Mouse (Mus musculus): ENCODE results near the gene Axdnd1. TPM values are rescaled to one million over a fixed set of nuclear protein-coding genes. Genes with fewer than 3 reads are reported as not detected.
"Not testable (repeated sequence)": the region's sequence is repeated elsewhere in the genome, so short reads cannot be mapped to it uniquely, and the experiment has no call there.

The Axdnd1 gene
- total RNA-seq, 4 experiments from 2014 or later: 0.52 to 1.4 (median 0.73) TPM

- no peak for DNase-seq (ENCODE audit: low spot score in 2 of 2)
These were observed 16.2 kb upstream of the Axdnd1 start for GRCm38 (mm10) chr1:156437016-156437708.

GRCm38 (mm10) chr1:156433497-156433896 is 12.5 kb upstream of the Axdnd1 start:
- no peak for DNase-seq (ENCODE audit: low spot score in 2 of 2)

- no peak for DNase-seq (ENCODE audit: low spot score in 2 of 2)
These were observed 11.5 kb upstream of the Axdnd1 start for GRCm38 (mm10) chr1:156432498-156432897.

- no peak for DNase-seq (ENCODE audit: low spot score in 2 of 2)
These were observed 7.5 kb upstream of the Axdnd1 start for GRCm38 (mm10) chr1:156428434-156428833.

- DNase-seq (ENCODE audit: low spot score in 2 of 2): no peak
These were observed 4.8 kb upstream of the Axdnd1 start for GRCm38 (mm10) chr1:156425746-156426145.

GRCm38 (mm10) chr1:156424054-156424453 is 3.1 kb upstream of the Axdnd1 start:
- no peak for DNase-seq (ENCODE audit: low spot score in 2 of 2)

- no peak for DNase-seq (ENCODE audit: low spot score in 2 of 2)
These were observed 2.5 kb upstream of the Axdnd1 start for GRCm38 (mm10) chr1:156423493-156423892.

GRCm38 (mm10) chr1:156422856-156423255 is 1.9 kb upstream of the Axdnd1 start:
- no peak for DNase-seq (ENCODE audit: low spot score in 2 of 2)

- DNase-seq (ENCODE audit: low spot score in 2 of 2): no peak
These were observed 2.8 kb downstream of the Axdnd1 start for GRCm38 (mm10) chr1:156418170-156418569.

GRCm38 (mm10) chr1:156408521-156408920 is 12.4 kb downstream of the Axdnd1 start:
- no peak for DNase-seq (ENCODE audit: low spot score in 2 of 2)

- DNase-seq (ENCODE audit: low spot score in 2 of 2): no peak
These were observed 13.0 kb downstream of the Axdnd1 start for GRCm38 (mm10) chr1:156408004-156408403.

GRCm38 (mm10) chr1:156403251-156403650 is 17.7 kb downstream of the Axdnd1 start:
- DNase-seq (ENCODE audit: low spot score in 2 of 2): no peak

GRCm38 (mm10) chr1:156402491-156402890 is 18.5 kb downstream of the Axdnd1 start:
- DNase-seq (ENCODE audit: low spot score in 2 of 2): no peak

GRCm38 (mm10) chr1:156400159-156400558 is 20.8 kb downstream of the Axdnd1 start:
- DNase-seq (ENCODE audit: low spot score in 2 of 2): not testable (repeated sequence)

- DNase-seq (ENCODE audit: low spot score in 2 of 2): no peak
These were observed 27.8 kb downstream of the Axdnd1 start for GRCm38 (mm10) chr1:156393148-156393547.

- DNase-seq (ENCODE audit: low spot score in 2 of 2): no peak
These were observed 34.1 kb downstream of the Axdnd1 start for GRCm38 (mm10) chr1:156386880-156387279.

GRCm38 (mm10) chr1:156386232-156386631 is 34.7 kb downstream of the Axdnd1 start:
- no peak for DNase-seq (ENCODE audit: low spot score in 2 of 2)

- DNase-seq (ENCODE audit: low spot score in 2 of 2): no peak
These were observed 39.7 kb downstream of the Axdnd1 start for GRCm38 (mm10) chr1:156381217-156381616.

GRCm38 (mm10) chr1:156365740-156366139 is 55.2 kb downstream of the Axdnd1 start, which contains the start of gene Gm2000:
TSS of gene Gm2000 (plus strand) at chr1:156366040.
- DNase-seq (ENCODE audit: low spot score in 2 of 2): no peak

GRCm38 (mm10) chr1:156352466-156352865 is 68.5 kb downstream of the Axdnd1 start:
- DNase-seq (ENCODE audit: low spot score in 2 of 2): no peak

GRCm38 (mm10) chr1:156350441-156350840 is 70.5 kb downstream of the Axdnd1 start:
- no peak for DNase-seq (ENCODE audit: low spot score in 2 of 2)

GRCm38 (mm10) chr1:156349031-156349430 is 71.9 kb downstream of the Axdnd1 start:
- no peak for DNase-seq (ENCODE audit: low spot score in 2 of 2)

- no peak for DNase-seq (ENCODE audit: low spot score in 2 of 2)
These were observed 75.3 kb downstream of the Axdnd1 start for GRCm38 (mm10) chr1:156345633-156346032.
